Mouse (Mus musculus): ENCODE data around the gene Tex2.

DNA sequence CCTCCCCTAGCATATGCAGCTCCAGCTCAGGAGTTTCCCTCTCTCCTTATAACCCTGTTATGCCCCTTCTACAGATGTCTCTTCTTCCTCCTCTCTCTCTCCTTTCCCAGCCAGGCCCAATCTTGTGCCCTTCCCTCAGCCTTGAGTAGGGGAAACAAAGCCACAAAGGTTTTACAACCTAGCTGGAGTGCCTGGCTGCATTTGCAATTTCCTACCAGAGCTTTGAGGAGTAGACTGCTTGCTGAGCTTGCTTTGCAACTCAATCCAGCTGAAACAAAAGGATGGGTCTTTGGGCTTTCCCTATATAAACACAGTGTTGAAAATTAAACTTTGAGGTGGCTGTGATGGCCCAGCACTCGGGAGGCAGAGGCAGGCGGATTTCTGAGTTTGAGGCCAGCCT is 20.2 kb upstream of the Tex2 start:
- TF ChIP-seq MAFK (IDR thresholded peaks at IDR 0.05; ENCODE audit: insufficient replicate concordance, low read length) (no peak), POLR2A (IDR thresholded peaks at IDR 0.05; ENCODE audit: low read depth, low read length) (no peak), CTCF (conservative IDR thresholded peaks at IDR 0.05 in 1 of 2, IDR thresholded peaks at IDR 0.05 in 1 of 2; ENCODE audit: low read depth in 2 of 2, low read length in 2 of 2) (no peak), ZNF384 (IDR thresholded peaks at IDR 0.05; ENCODE audit: low read depth, low read length) (no peak), ELF1 (IDR thresholded peaks at IDR 0.05; ENCODE audit: low read depth, low read length) (no peak), MAX (IDR thresholded peaks at IDR 0.05; ENCODE audit: low read length) (no peak), USF1 (IDR thresholded peaks at IDR 0.05; ENCODE audit: low read depth, low read length) (no peak), TCF12 (IDR thresholded peaks at IDR 0.05; ENCODE audit: low read depth, low read length) (no peak), HCFC1 (IDR thresholded peaks at IDR 0.05; ENCODE audit: low read depth, low read length) (no peak), GABPA (IDR thresholded peaks at IDR 0.05; ENCODE audit: insufficient replicate concordance, low read depth, low read length) (no peak), SMC3 (IDR thresholded peaks at IDR 0.05; ENCODE audit: low read depth, low read length) (no peak)

Data from CH12.LX (cell line).